Mouse (Mus musculus) megakaryocyte, embryonic 14.5 days (primary cell): Measurements from ENCODE around the gene Asprv1. TPM values are rescaled to one million over a fixed set of nuclear protein-coding genes. Genes with fewer than 3 reads are reported as not detected.

ENCODE experiments used
- H3K27me3 ChIP-seq: replicated peaks from 2 replicates; pipeline ENCODE3; 2012; ENCODE audit warnings: inconsistent platforms
- H3K36me3 ChIP-seq: replicated peaks from 2 replicates; pipeline ENCODE3; 2012; ENCODE audit warnings: low read length, inconsistent platforms, mixed read lengths
- H3K4me1 ChIP-seq: 2 replicates; pipeline ENCODE4 v1.6.1; 2012; ENCODE audit warnings: inconsistent platforms
- H3K4me3 ChIP-seq: replicated peaks from 2 replicates; pipeline ENCODE3; 2012; ENCODE audit warnings: moderate library complexity, mild to moderate bottlenecking, inconsistent platforms
- H3K9me3 ChIP-seq: 2 replicates; pipeline ENCODE4 v1.6.1; 2012; ENCODE audit warnings: inconsistent platforms
- FLI1 ChIP-seq: IDR thresholded peaks from 2 replicates; pipeline ENCODE4 v1.6.1; 2012; ENCODE audit warnings: low read length, inconsistent platforms, mixed read lengths
- GATA1 ChIP-seq: IDR thresholded peaks from 3 replicates; pipeline ENCODE4 v1.6.1; 2012; ENCODE audit warnings: mixed read lengths, low read length, inconsistent platforms, borderline replicate concordance
- polyA plus RNA-seq: library from polyadenylated mRNA; stranded (reverse); fragments of >175 nt; gene quantifications from 2 replicates; pipeline ENCODE4 v1.2.3, GENCODE M21; 2012; ENCODE audit warnings: low replicate concordance; ENCODE audit not compliant: insufficient read depth

The Asprv1 gene
- polyA plus RNA-seq, 1 experiment = 0.64 TPM

GRCm38 (mm10) chr6:86593146-86593897 lies 34.6 kb upstream of the Asprv1 start:
- Histone ChIP-seq H3K4me3 (peak overlapping the region; percentile 33), H3K9me3 (peaks cover 20% of the 10 kb centered on the region), H3K4me1 (peaks cover 51% of the 10 kb centered on the region), H3K36me3 (peaks cover 27% of the 10 kb centered on the region), H3K27me3 (peaks cover 14% of the 10 kb centered on the region)
- TF ChIP-seq FLI1 = 0 out of 2 replicates have a peak, but pooled peaks have one; percentile 28
- no peak for TF ChIP-seq GATA1

GRCm38 (mm10) chr6:86594636-86595035 lies 33.3 kb upstream of the Asprv1 start:
- H3K36me3 ChIP-seq = peaks cover 24% of the 10 kb centered on the region
- H3K27me3 ChIP-seq = peaks cover 14% of the 10 kb centered on the region
- TF ChIP-seq GATA1 (no peak), FLI1 (no peak)
- peaks cover 64% of the 10 kb centered on the region for H3K4me1 ChIP-seq
- H3K4me3 ChIP-seq = peak overlapping the region; percentile 29
- peaks cover 17% of the 10 kb centered on the region for H3K9me3 ChIP-seq

GRCm38 (mm10) chr6:86595865-86596440 lies 32.0 kb upstream of the Asprv1 start:
- no peak for TF ChIP-seq FLI1
- no peak for TF ChIP-seq GATA1
- H3K4me3 ChIP-seq = no peak overlapping the region
- H3K36me3 ChIP-seq = peaks cover 21% of the 10 kb centered on the region
- H3K27me3 ChIP-seq = peaks cover 14% of the 10 kb centered on the region
- H3K9me3 ChIP-seq = peaks cover 9% of the 10 kb centered on the region
- peaks cover 73% of the 10 kb centered on the region for H3K4me1 ChIP-seq

GRCm38 (mm10) chr6:86598742-86599193 lies 29.2 kb upstream of the Asprv1 start:
- Histone ChIP-seq H3K9me3 (peaks cover 9% of the 10 kb centered on the region), H3K4me1 (peaks cover 89% of the 10 kb centered on the region), H3K27me3 (peaks cover 14% of the 10 kb centered on the region), H3K4me3 (peak overlapping the region; percentile 54), H3K36me3 (peaks cover 22% of the 10 kb centered on the region)
- TF ChIP-seq GATA1 = no peak
- TF ChIP-seq FLI1 = no peak

- peaks cover 14% of the 10 kb centered on the region for H3K27me3 ChIP-seq
- no peak overlapping the region for H3K4me3 ChIP-seq
- H3K9me3 ChIP-seq = peaks cover 9% of the 10 kb centered on the region
- peaks cover 91% of the 10 kb centered on the region for H3K4me1 ChIP-seq
- H3K36me3 ChIP-seq = peaks cover 20% of the 10 kb centered on the region
- TF ChIP-seq GATA1 = no peak
- no peak for TF ChIP-seq FLI1
Measured at GRCm38 (mm10) chr6:86599197-86599596, 28.8 kb upstream of the Asprv1 start.

GRCm38 (mm10) chr6:86599951-86600414 lies 28.0 kb upstream of the Asprv1 start:
- H3K4me1 ChIP-seq = peaks cover 91% of the 10 kb centered on the region
- peaks cover 3% of the 10 kb centered on the region for H3K9me3 ChIP-seq
- peak overlapping the region; percentile 76 for H3K4me3 ChIP-seq
- TF ChIP-seq GATA1 (no peak), FLI1 (no peak)
- H3K36me3 ChIP-seq = peaks cover 12% of the 10 kb centered on the region
- H3K27me3 ChIP-seq = peaks cover 9% of the 10 kb centered on the region

- Histone ChIP-seq H3K27me3 (no peaks in the 10 kb centered on the region), H3K9me3 (no peaks in the 10 kb centered on the region), H3K36me3 (peaks cover 11% of the 10 kb centered on the region), H3K4me1 (peaks cover 96% of the 10 kb centered on the region), H3K4me3 (peak overlapping the region; percentile 36)
- TF ChIP-seq FLI1 (no peak), GATA1 (no peak)
Measured at GRCm38 (mm10) chr6:86605260-86605659, 22.7 kb upstream of the Asprv1 start.

GRCm38 (mm10) chr6:86606289-86606688 lies 21.7 kb upstream of the Asprv1 start:
- no peak for TF ChIP-seq GATA1

GRCm38 (mm10) chr6:86607471-86607870 lies 20.5 kb upstream of the Asprv1 start:
- TF ChIP-seq FLI1 (no peak), GATA1 (no peak)
- no peaks in the 10 kb centered on the region for H3K9me3 ChIP-seq
- H3K4me1 ChIP-seq = peaks cover 90% of the 10 kb centered on the region
- peaks cover 10% of the 10 kb centered on the region for H3K36me3 ChIP-seq
- no peaks in the 10 kb centered on the region for H3K27me3 ChIP-seq
- peak overlapping the region; percentile 84 for H3K4me3 ChIP-seq

More at GRCm38 (mm10) chr6:86606289-86606688, 21.7 kb upstream of the Asprv1 start:
- H3K9me3 ChIP-seq = no peaks in the 10 kb centered on the region
- peaks cover 10% of the 10 kb centered on the region for H3K36me3 ChIP-seq
- peak overlapping the region; percentile 71 for H3K4me3 ChIP-seq
- H3K4me1 ChIP-seq = peaks cover 93% of the 10 kb centered on the region
- H3K27me3 ChIP-seq = no peaks in the 10 kb centered on the region

- H3K36me3 ChIP-seq = peaks cover 10% of the 10 kb centered on the region
- H3K9me3 ChIP-seq = no peaks in the 10 kb centered on the region
- H3K4me1 ChIP-seq = peaks cover 76% of the 10 kb centered on the region
- H3K4me3 ChIP-seq = no peak overlapping the region
- TF ChIP-seq GATA1 (no peak), FLI1 (no peak)
- no peaks in the 10 kb centered on the region for H3K27me3 ChIP-seq
Measured at GRCm38 (mm10) chr6:86609235-86609634, 18.7 kb upstream of the Asprv1 start.
